8 mouse cellular contexts compared by ENCODE assay signal in genomic region chr3:17793646-17794250, GRCm38 (mm10).
DNase-seq lines count a peak whose midpoint lies in the region; ATAC-seq and TF ChIP-seq lines count a peak whose summit lies in the region.

No protein-coding gene starts in this region.

- H3K4me3 ChIP-seq in ES-Bruce4 (ENCODE audit: low read depth, low read length) = peak overlapping the region; percentile 52
- H3K4me3 ChIP-seq in cerebellum, adult 2 months (replicated peaks; ENCODE audit: insufficient read depth, low read depth, low read length) = peak overlapping the region; percentile 93

- H3K27me3 ChIP-seq in ES-Bruce4 (ENCODE audit: control insufficient read depth, insufficient read depth, low read length, poor library complexity, severe bottlenecking) = peaks cover 20% of the 10 kb centered on the region
- H3K27me3 ChIP-seq in cerebellum, adult 2 months (ENCODE audit: control insufficient read depth, insufficient read depth, low read length) = no peaks in the 10 kb centered on the region

- no peak overlapping the region for H3K27ac ChIP-seq in ES-Bruce4 (ENCODE audit: insufficient read depth, low read length)
- peak overlapping the region; percentile 95 for H3K27ac ChIP-seq in cerebellum, adult 2 months (ENCODE audit: insufficient read depth, low read length)

- H3K4me1 ChIP-seq in ES-Bruce4 (ENCODE audit: control insufficient read depth, insufficient read depth, low read length) = no peaks in the 10 kb centered on the region
- H3K4me1 ChIP-seq in cerebellum, adult 2 months (ENCODE audit: control insufficient read depth, insufficient read depth, low read length) = peaks cover 3% of the 10 kb centered on the region; the same call in 1 of the 2 replicates

- TF ChIP-seq EP300 in ES-Bruce4 (IDR thresholded peaks at IDR 0.05; ENCODE audit: insufficient read depth, low read depth, low read length) = no peak

- TF ChIP-seq CTCF in ES-Bruce4 (IDR thresholded peaks at IDR 0.05; ENCODE audit: low read depth, low read length) = no peak
- no peak for TF ChIP-seq CTCF in cerebellum, adult 2 months (IDR thresholded peaks at IDR 0.05; ENCODE audit: borderline replicate concordance, insufficient read depth, low read depth, low read length)

- DNase-seq in cerebellum, adult 2 months = peak; percentile 66 to 74
- DNase-seq in left cerebral cortex, postnatal 4 days = peak; percentile 66
- DNase-seq in retina, postnatal 7 days (ENCODE audit: low read depth, low spot score) = peak; percentile 93
- no peak for DNase-seq in urinary bladder, postnatal 10 days (ENCODE audit: low spot score)
- DNase-seq in thymus, postnatal 25 days = no peak
- DNase-seq in urinary bladder, postnatal 4 days (ENCODE audit: low spot score in 2 of 2) = no peak

- no peak for TF ChIP-seq POLR2A in ES-Bruce4 (IDR thresholded peaks at IDR 0.05; ENCODE audit: insufficient read depth, low read length)
- TF ChIP-seq POLR2A in cerebellum, adult 2 months (IDR thresholded peaks at IDR 0.05; ENCODE audit: borderline replicate concordance, insufficient read depth, low read length) = no peak

- WGBS in cerebellum, adult 2 months = under 1% methylated on average over 24 of the region's 24 CpGs

- no peak overlapping the region for H3K9ac ChIP-seq in ES-Bruce4 (ENCODE audit: low read depth, poor library complexity, severe bottlenecking)

- H3K9me3 ChIP-seq in ES-Bruce4 (replicated peaks; ENCODE audit: control insufficient read depth, insufficient read depth, low read length, poor library complexity, severe bottlenecking) = no peaks in the 10 kb centered on the region

- intact Hi-C loops in left cerebral cortex, postnatal 4 days (cut with DNase I) = loop anchor here (2.0 to 5.0 kb wide), 3 partner anchors 171 to 855 kb away; no protein-coding TSS in a partner anchor

- ATAC-seq in frontal cortex, adult (ENCODE audit: low TSS enrichment) = peak; percentile 32

- no peaks in the 10 kb centered on the region for H3K36me3 ChIP-seq in ES-Bruce4 (ENCODE audit: control insufficient read depth, insufficient read depth, low read length, poor library complexity, severe bottlenecking)

Comparison
In these comparisons a context has a peak if more than half of its experiments do, and no peak if none do; other contexts are left out.
1. DNase-seq: peak in cerebellum, adult 2 months (2 of 2), left cerebral cortex, postnatal 4 days (single experiment) and retina, postnatal 7 days (single experiment); none in urinary bladder, postnatal 10 days (single experiment), thymus, postnatal 25 days (single experiment) and urinary bladder, postnatal 4 days (0 of 2).